In genomic region chr4:155246691-155247105, GRCm38 (mm10) we compare ENCODE assay signal across 9 mouse cellular contexts. TPM values are rescaled to one million over a fixed set of nuclear protein-coding genes. Genes with fewer than 3 reads are reported as not detected.
DNase-seq lines count a peak whose midpoint lies in the region; ATAC-seq and TF ChIP-seq lines count a peak whose summit lies in the region.
"Had no signal": no experiment of that assay in that cellular context is flagged by ENCODE, and none has a peak within 500 bp of the region (broad histone marks: within the 10 kb centered on the region; RNA-seq: fewer than 3 reads in every experiment).

No protein-coding gene starts in this region.

- peak; percentile 31 for ATAC-seq in cerebellum, adult (ENCODE audit: insufficient number of reproducible peaks, low FRiP score, low TSS enrichment)

- H3K4me1 ChIP-seq in olfactory bulb, adult 2 months (ENCODE audit: control insufficient read depth, insufficient read depth, low read length) = peaks cover 34% of the 10 kb centered on the region

- H3K27ac ChIP-seq in olfactory bulb, adult 2 months (ENCODE audit: insufficient read depth, low read depth, low read length) = peak overlapping the region; percentile 91
- H3K27ac ChIP-seq: macrophage had no signal

- no peak for TF ChIP-seq CTCF in olfactory bulb, adult 2 months (IDR thresholded peaks at IDR 0.05; ENCODE audit: insufficient read depth, low read depth, low read length)

- peak; percentile 52 for DNase-seq in heart, postnatal 4 days
- no peak for DNase-seq in heart, postnatal 10 days
- peak; percentile 69 for DNase-seq in gastrocnemius, postnatal 10 days
- DNase-seq in layer of hippocampus, adult 8-10 months (ENCODE audit: low spot score in 2 of 2) = peak; percentile 77 to 83
- DNase-seq in adrenal gland, postnatal 14 days = no peak
- no peak for DNase-seq in spleen, postnatal 10 days (ENCODE audit: low spot score in 2 of 2)

- H3K4me3 ChIP-seq in olfactory bulb, adult 2 months (ENCODE audit: insufficient read depth, low read depth, low read length) = peak overlapping the region; percentile 38; the same call in 1 of the 2 replicates

- TF ChIP-seq POLR2A in olfactory bulb, adult 2 months (IDR thresholded peaks at IDR 0.05; ENCODE audit: insufficient read depth, low read depth, low read length) = no peak

- intact Hi-C loops in heart, postnatal 10 days (cut with DNase I) = loop anchor here (5.0 to 10.0 kb wide), 2 partner anchors 34 to 282 kb away; partner anchors contain the start of genes Hes5 and Pank4

- WGBS in olfactory bulb, adult 2 months = 24% methylated on average over 12 of the region's 12 CpGs

RNA-seq across cellular contexts. Expression of gene Faap20, which starts 2.9 kb away (rescaled TPM):
- 10 to 100 TPM; 31.7 to 31.9 TPM for total RNA-seq in heart, postnatal 4 days (2021)
- 10 to 100 TPM; 25.7 to 28.2 TPM for total RNA-seq in heart, postnatal 10 days (2021)
- 10 to 100 TPM; 18.9 to 26.4 TPM for total RNA-seq in gastrocnemius, postnatal 10 days (2021)
- 10 to 100 TPM; 24.1 to 35.0 (median 31.4) TPM for total RNA-seq in layer of hippocampus, adult 8-10 months (2022)
- not detected in 2 replicates for polyA plus RNA-seq in olfactory bulb, adult 2 months (2012; ENCODE audit: insufficient read depth, insufficient read length, low replicate concordance, missing spikeins)
- 39.4 and 43.1 TPM in 2 replicates for total RNA-seq in adrenal gland, postnatal 14 days (2021)

RNA-seq across cellular contexts. Expression of gene Ski, which starts 24.3 kb away (rescaled TPM):
- 10 to 100 TPM; 93.8 to 98.1 TPM for total RNA-seq in heart, postnatal 4 days (2021)
- 10 to 100 TPM; 89.2 to 89.6 TPM for total RNA-seq in heart, postnatal 10 days (2021)
- total RNA-seq in gastrocnemius, postnatal 10 days (2021) = 10 to 100 TPM; 68.1 to 79.6 TPM
- 100 to 1,000 TPM; 122 to 130 (median 125) TPM for total RNA-seq in layer of hippocampus, adult 8-10 months (2022)
- polyA plus RNA-seq in olfactory bulb, adult 2 months (2012; ENCODE audit: insufficient read depth, insufficient read length, low replicate concordance, missing spikeins) = not detected in 2 replicates
- 66.2 and 70.1 TPM in 2 replicates for total RNA-seq in adrenal gland, postnatal 14 days (2021)

Comparison
In these comparisons a context has a peak if more than half of its experiments do, and no peak if none do; other contexts are left out.
1. DNase-seq: peak in heart, postnatal 4 days (single experiment), gastrocnemius, postnatal 10 days (single experiment) and layer of hippocampus, adult 8-10 months (2 of 2); none in heart, postnatal 10 days (0 of 2), adrenal gland, postnatal 14 days (single experiment) and spleen, postnatal 10 days (0 of 2).